Mouse (Mus musculus): ENCODE measurements around the gene Nell2.
"Not testable (repeated sequence)": the region's sequence is repeated elsewhere in the genome, so short reads cannot be mapped to it uniquely, and the experiment has no call there.

The Nell2 gene

GRCm38 (mm10) chr15:95241161-95241560 lies 287.2 kb downstream of the Nell2 start:
- DNase-seq (ENCODE audit: low read depth, low spot score), result no peak

DNA sequence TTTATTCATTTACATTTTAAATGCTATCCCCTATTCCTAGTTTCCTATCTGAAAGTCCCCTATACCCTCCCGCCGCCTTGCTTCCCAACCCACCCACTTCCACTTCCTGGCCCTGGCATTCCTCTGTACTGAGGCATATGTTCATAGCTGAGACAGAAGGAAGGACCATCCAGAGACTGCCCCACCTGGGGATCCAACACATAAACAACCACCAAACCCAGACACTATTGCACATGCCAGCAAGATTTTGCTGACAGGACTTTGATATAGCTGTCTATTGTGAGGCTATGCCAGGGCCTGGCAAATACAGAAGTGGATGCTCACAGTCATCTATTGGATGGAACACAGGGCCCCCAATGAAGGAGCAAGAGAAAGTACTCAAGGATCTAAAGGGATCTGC lies 291.3 kb downstream of the Nell2 start:
- DNase-seq (ENCODE audit: low read depth, low spot score), result not testable (repeated sequence)

DNA sequence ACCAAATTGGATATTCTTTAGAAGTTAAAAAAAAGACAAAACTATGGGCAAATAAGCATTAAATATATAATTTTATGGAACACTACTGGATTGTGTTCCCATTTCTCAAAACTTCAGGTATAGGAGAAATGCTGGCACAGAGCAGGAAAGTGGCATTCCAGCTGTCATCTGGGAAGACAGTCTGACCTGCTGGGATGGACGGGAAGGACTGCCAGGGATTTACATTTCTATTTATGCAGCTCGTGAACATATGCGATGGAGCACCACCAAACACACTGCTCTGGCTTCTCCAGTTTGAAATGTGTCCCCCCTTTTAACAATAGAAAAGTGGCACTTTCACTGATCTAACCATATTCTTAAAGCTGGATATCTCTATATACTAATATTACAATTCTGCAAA lies 291.9 kb downstream of the Nell2 start:
- DNase-seq (ENCODE audit: low read depth, low spot score), result no peak

DNA sequence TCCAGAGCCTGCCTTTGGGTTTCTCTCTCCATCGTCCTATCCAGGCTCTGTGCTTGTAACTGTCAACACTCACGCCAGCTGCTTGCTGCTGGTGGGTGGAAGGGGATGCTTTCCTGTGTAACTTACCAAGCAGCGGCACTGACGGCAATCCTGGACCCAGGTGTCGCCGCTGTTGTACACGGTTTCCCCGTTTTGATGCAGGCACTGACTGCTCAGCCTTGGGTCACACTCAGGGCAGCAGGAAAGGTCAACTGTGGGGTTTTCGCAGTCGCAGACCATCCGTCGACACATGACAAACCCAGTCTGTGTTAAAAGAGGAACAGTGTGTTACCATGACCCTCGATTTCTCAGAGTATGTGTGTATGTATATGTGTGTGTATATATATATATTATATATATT lies 297.2 kb downstream of the Nell2 start:
- no peak for DNase-seq (ENCODE audit: low read depth, low spot score)

GRCm38 (mm10) chr15:95216640-95217365 lies 311.6 kb downstream of the Nell2 start:
- DNase-seq (ENCODE audit: low read depth, low spot score), result no peak

DNA sequence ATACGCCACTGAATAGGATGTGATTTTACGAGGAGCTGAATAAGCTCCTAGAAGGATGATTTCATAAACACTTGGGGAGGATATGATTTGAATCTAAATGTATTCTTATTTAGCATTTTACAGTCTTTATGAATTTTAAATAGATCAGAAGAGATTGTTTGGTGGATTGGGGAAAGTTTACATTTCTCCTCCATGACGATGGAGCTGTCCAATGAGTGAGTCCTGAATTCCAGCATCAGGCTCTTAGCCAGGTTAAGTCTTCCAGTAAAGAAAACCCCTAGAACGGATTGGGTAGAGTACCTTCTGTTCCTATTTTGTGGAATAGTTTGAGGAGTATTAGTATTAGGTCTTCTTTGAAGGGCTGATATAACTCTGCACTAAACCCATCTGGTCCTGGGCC lies 317.8 kb downstream of the Nell2 start:
- DNase-seq (ENCODE audit: low read depth, low spot score), result no peak

GRCm38 (mm10) chr15:95209186-95209585 lies 319.2 kb downstream of the Nell2 start:
- no peak for DNase-seq (ENCODE audit: low read depth, low spot score)

DNA sequence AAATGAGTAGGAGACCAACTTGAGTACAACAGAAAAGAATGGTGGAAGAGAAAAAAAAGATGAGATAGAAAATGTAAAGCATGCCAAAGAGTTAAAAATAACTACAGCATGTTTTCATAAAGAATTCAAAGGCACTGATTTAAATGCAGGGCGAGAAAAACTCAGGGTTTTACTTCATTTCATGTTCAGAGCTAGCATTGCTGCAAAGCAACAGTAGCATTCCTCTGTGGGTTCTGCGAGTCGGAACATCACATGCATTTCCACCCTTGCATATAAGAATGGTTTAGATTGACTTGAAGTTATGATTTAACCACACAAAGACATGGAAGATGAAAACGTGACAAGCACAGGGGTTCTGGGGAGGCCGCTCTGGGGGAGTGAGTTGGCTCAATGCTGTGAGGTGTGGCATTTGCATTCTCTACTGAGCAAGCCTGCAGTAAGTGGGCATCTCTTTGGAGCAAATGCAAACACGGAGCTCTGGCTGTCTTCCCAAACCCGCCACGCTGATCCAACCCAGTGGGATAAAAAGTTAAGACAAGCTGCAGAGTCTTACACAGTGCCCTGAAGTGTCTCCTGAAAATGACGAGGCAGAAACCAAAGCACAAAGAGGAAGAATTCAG lies 334.6 kb downstream of the Nell2 start:
- DNase-seq (ENCODE audit: low read depth, low spot score), result no peak

GRCm38 (mm10) chr15:95192951-95193350 lies 335.4 kb downstream of the Nell2 start:
- no peak for DNase-seq (ENCODE audit: low read depth, low spot score)

DNA sequence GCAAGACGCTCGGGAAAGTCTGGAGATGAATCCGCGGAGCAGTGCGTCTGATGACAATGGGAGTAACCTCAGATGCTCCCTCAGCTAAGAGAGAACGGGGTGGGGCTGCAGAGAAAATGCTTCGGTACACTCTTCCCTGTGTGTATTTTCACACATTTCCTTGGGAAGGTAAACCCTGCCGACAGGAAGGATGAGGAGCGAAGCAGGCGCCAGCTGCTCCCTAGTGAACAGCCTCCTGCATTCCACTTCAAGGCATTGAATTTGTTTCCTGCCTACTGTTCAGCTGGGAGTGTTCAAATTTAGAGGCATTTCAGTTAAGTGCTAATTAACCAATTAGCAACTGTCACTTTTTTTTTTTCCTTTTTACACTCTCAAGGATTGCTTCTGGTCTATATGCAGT lies 342.1 kb downstream of the Nell2 start:
- no peak for DNase-seq (ENCODE audit: low read depth, low spot score)

- no peak for DNase-seq (ENCODE audit: low read depth, low spot score)
These were observed 342.9 kb downstream of the Nell2 start for GRCm38 (mm10) chr15:95185419-95185818.

- no peak for DNase-seq (ENCODE audit: low read depth, low spot score)
These were observed 344.9 kb downstream of the Nell2 start for GRCm38 (mm10) chr15:95183450-95183849.

- no peak for DNase-seq (ENCODE audit: low read depth, low spot score)
These were observed 371.5 kb downstream of the Nell2 start for GRCm38 (mm10) chr15:95156828-95157227.

GRCm38 (mm10) chr15:95145118-95145517 lies 383.2 kb downstream of the Nell2 start:
- DNase-seq (ENCODE audit: low read depth, low spot score), result no peak

DNA sequence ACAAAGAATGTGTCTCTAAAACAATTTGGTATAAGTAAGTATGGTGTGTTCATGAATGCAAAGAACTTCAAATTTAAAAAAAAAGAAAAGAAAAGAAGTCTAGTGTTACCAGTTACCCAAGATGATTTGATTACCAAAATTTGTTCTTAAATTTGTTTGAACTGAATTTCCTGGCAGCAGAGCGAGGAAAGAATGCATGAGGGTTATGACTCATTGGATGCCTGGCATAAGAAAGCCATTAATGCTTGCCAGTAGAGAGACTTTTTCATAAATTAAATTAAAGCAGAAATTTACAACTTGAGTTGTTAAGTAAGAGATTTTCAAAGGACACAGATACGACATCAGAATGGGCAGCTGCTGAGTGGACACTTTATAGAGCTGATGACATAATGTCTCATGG lies 384.2 kb downstream of the Nell2 start:
- DNase-seq (ENCODE audit: low read depth, low spot score), result no peak

DNA sequence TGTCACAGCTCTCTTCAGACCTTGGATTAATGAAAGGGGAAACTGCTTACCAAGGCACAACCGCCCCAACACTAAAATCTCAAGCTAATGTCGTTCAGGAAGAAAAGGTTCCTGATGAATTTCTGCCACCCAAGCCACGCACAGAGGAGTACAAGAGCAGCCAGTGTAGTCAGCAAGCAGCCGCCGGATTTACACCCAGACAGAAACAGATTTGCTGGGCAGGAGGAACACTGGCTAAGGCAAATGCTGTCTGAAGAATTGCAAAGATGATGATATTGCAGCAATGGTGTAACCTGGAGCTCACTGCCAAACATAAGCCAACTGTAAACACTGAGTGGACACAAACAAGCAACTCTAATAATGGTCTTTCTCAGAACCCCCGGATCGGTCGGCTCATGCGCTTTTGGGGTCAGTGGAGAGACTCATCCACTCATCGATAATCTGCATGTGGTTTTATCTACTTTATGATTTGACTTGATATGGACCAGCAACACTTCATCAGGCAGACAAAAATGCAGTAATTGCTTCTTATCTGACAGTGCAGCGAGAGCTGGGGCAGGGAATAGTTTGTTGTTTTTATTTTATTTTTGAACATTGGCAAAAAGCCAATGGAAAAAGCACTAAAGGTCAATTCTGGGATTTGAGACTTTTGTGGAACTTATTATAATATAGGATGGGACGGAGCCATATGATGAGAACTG lies 389.5 kb downstream of the Nell2 start:
- DNase-seq (ENCODE audit: low read depth, low spot score), result no peak

DNA sequence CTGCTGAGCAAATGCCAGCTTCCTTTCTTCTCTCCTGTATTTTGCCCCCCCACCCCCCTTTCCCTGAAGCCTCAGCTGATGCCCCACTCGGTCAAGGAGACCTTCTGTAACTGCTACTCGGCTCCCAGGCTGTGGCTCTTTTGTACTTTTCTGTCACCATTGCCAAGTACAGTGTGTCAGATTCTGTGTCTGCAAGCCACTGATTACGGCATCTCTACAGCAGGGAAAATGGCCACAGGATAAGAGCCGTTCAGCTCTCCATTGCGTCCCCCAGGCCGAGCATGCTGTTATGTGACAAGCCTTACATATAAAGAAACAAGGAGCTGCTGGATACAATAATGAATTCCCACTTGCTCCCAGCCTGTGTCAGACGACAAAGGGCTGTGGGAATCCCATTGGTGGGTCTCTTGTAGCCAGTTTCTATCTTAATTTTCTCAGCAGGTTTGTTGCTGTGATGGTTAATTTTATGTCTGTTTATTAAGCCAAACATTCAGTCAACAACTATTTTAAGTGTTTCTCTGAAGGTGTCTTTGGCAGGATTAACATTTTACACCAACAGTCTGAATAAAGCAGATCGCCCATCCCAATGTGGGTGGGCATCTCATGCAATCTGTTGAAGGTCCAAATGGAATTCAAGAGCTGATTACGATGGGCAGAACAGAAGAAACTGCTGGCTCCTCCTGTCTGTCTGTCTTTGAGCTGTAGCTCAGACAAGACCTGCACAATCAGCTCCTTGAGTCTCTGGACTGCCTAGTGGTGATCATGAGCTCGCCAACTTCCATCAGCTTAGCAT lies 391.1 kb downstream of the Nell2 start:
- no peak for DNase-seq (ENCODE audit: low read depth, low spot score)

DNA sequence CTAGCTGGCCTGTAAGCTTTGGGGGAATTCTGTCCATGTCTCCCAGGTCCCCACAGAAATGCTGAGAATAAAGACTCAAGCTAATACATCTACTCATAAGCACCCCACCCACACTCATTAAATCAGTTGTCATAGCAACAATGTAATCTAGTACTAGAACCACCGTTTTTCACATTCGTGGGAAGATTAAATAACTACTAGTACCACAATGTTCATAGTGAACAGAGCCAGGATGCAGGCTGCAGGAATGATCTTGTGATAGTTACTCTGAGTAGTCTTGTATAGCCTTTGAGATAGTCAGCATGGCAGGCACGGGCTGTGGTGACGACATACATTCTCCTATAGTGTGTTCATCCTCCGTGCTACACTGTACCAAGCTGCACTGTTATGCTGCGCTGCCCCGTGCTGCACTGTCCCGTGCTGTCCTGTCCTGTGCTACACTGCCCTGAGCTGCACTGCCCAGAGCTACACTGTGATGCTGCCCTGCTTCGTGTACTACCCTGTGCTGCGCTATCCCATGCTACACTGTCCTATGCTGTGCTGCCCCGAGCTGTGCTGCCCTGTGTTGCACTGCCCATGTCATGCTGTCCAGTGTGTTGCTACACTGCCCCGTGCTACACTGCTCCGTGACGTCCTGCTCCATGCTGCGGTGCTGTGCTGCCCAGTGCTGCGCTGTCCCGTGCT lies 392.3 kb downstream of the Nell2 start:
- DNase-seq (ENCODE audit: low read depth, low spot score), result no peak

GRCm38 (mm10) chr15:95131401-95131800 lies 397.0 kb downstream of the Nell2 start:
- no peak for DNase-seq (ENCODE audit: low read depth, low spot score)

- no peak for DNase-seq (ENCODE audit: low read depth, low spot score)
These were observed 419.7 kb downstream of the Nell2 start for GRCm38 (mm10) chr15:95108626-95109025.

DNA sequence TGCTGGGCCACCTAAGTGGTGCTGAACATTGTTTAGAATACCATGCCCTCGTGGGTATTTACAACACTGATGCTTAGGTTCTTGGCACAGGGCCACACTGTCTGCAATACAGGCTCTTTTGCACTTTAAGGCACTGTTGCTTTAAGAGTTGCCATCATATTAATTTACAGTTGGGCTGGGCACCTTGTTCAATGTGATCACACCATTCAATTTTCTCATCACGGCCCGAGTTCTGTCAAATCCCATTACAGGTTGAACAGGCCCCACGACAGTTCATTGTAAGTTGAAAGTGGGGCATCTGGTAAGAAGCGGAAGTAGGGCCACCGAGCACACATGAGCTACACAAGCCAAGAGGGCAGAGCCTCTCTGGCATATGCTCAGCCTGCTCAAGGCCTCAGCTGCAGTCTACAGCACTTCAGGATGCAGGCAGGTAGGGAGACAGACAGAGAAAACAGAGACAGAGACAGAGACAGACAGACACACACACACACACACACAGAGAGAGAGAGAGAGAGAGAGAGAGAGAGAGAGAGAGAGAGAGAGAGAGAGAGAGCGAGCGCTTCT lies 421.0 kb downstream of the Nell2 start:
- no peak for DNase-seq (ENCODE audit: low read depth, low spot score)

Data from retina, adult 2 months (tissue).